Comparison of ENCODE assay signal across 20 mouse cellular contexts in genomic region chr9:15103579-15104300, GRCm38 (mm10). TPM values are rescaled to one million over a fixed set of nuclear protein-coding genes. Genes with fewer than 3 reads are reported as not detected.
DNase-seq lines count a peak whose midpoint lies in the region; ATAC-seq and TF ChIP-seq lines count a peak whose summit lies in the region.
"Had no signal": no experiment of that assay in that cellular context is flagged by ENCODE, and none has a peak within 500 bp of the region (broad histone marks: within the 10 kb centered on the region; RNA-seq: fewer than 3 reads in every experiment).

No protein-coding gene starts in this region.

- ATAC-seq in limb, embryonic 13.5 days (ENCODE audit: low FRiP score, low read depth) = 0 out of 2 replicates have a peak, but pooled peaks have one; percentile 46
- peak; percentile 82 for ATAC-seq in CD4-positive, CD25-positive, alpha-beta regulatory T cell, adult 4 months
- ATAC-seq in liver, embryonic 16.5 days (ENCODE audit: low read depth) = 0 out of 2 replicates have a peak, but pooled peaks have one; percentile 13
- ATAC-seq in forebrain, postnatal 0 days = no peak

- WGBS in limb, embryonic 13.5 days = 70% methylated on average over 11 of the region's 11 CpGs
- 73% methylated on average over 11 of the region's 11 CpGs for WGBS in limb, embryonic 10.5 days
- 30% methylated on average over 11 of the region's 11 CpGs for WGBS in liver, embryonic 16.5 days (ENCODE audit: insufficient replicate concordance)
- WGBS in forebrain, postnatal 0 days = 74% methylated on average over 11 of the region's 11 CpGs

- H3K9me3 ChIP-seq in limb, embryonic 13.5 days = no peaks in the 10 kb centered on the region
- H3K9me3 ChIP-seq in limb, embryonic 10.5 days (replicated peaks) = no peaks in the 10 kb centered on the region
- H3K9me3 ChIP-seq in liver, embryonic 16.5 days (replicated peaks; ENCODE audit: control insufficient read depth, low read length) = no peaks in the 10 kb centered on the region
- no peaks in the 10 kb centered on the region for H3K9me3 ChIP-seq in forebrain, postnatal 0 days (ENCODE audit: low read length)
- H3K9me3 ChIP-seq: embryonic facial prominence, embryonic 15.5 days; heart, embryonic 15.5 days; hindbrain, embryonic 13.5 days had no signal

- H3K36me3 ChIP-seq in limb, embryonic 13.5 days = no peaks in the 10 kb centered on the region
- no peaks in the 10 kb centered on the region for H3K36me3 ChIP-seq in limb, embryonic 10.5 days
- no peaks in the 10 kb centered on the region for H3K36me3 ChIP-seq in liver, embryonic 16.5 days (ENCODE audit: control insufficient read depth, insufficient read depth)
- H3K36me3 ChIP-seq in forebrain, postnatal 0 days (ENCODE audit: insufficient read depth) = no peaks in the 10 kb centered on the region
- H3K36me3 ChIP-seq: embryonic facial prominence, embryonic 15.5 days; heart, embryonic 15.5 days; hindbrain, embryonic 13.5 days had no signal

- DNase-seq in limb, embryonic 10.5 days (ENCODE audit: low spot score) = no peak
- peak; percentile 45 for DNase-seq in adrenal gland, postnatal 14 days
- no peak for DNase-seq in right cerebral cortex, adult 18-20 months
- no peak for DNase-seq in forebrain, postnatal 0 days
- DNase-seq in right cerebral cortex, adult 2 months (ENCODE audit: low spot score in 2 of 2) = no peak
- DNase-seq: gastrocnemius, postnatal 14 days; kidney, adult 18-20 months; kidney, postnatal 4 days; lung, postnatal 10 days; midbrain, embryonic 14.5 days had no signal

- H3K9ac ChIP-seq in limb, embryonic 13.5 days = no peak overlapping the region
- no peak overlapping the region for H3K9ac ChIP-seq in liver, embryonic 16.5 days (ENCODE audit: low read depth, low read length)
- H3K9ac ChIP-seq in forebrain, postnatal 0 days = no peak overlapping the region
- H3K9ac ChIP-seq: embryonic facial prominence, embryonic 15.5 days; heart, embryonic 15.5 days; hindbrain, embryonic 13.5 days had no signal

- no peaks in the 10 kb centered on the region for H3K27me3 ChIP-seq in limb, embryonic 13.5 days
- H3K27me3 ChIP-seq in limb, embryonic 10.5 days (ENCODE audit: low read depth, poor library complexity, severe bottlenecking) = no peaks in the 10 kb centered on the region
- no peaks in the 10 kb centered on the region for H3K27me3 ChIP-seq in liver, embryonic 16.5 days (ENCODE audit: control insufficient read depth, insufficient read depth, low read depth, low read length)
- H3K27me3 ChIP-seq in forebrain, postnatal 0 days (ENCODE audit: insufficient read depth, low read length) = no peaks in the 10 kb centered on the region
- H3K27me3 ChIP-seq: embryonic facial prominence, embryonic 15.5 days; heart, embryonic 15.5 days; hindbrain, embryonic 13.5 days had no signal

- no peak overlapping the region for H3K27ac ChIP-seq in limb, embryonic 13.5 days
- H3K27ac ChIP-seq in limb, embryonic 10.5 days = no peak overlapping the region
- no peak overlapping the region for H3K27ac ChIP-seq in liver, embryonic 16.5 days (ENCODE audit: low read length)
- H3K27ac ChIP-seq in forebrain, postnatal 0 days (ENCODE audit: low read depth, low read length) = no peak overlapping the region
- H3K27ac ChIP-seq: embryonic facial prominence, embryonic 15.5 days; heart, embryonic 15.5 days; hindbrain, embryonic 13.5 days had no signal

- TF ChIP-seq CTCF in forebrain, postnatal 0 days (IDR thresholded peaks at IDR 0.05; ENCODE audit: low read depth) = no peak

- H3K4me1 ChIP-seq in limb, embryonic 13.5 days = no peaks in the 10 kb centered on the region
- H3K4me1 ChIP-seq in limb, embryonic 10.5 days = no peaks in the 10 kb centered on the region
- H3K4me1 ChIP-seq in liver, embryonic 16.5 days (ENCODE audit: control insufficient read depth, low read depth, low read length) = peaks cover 2% of the 10 kb centered on the region
- H3K4me1 ChIP-seq in forebrain, postnatal 0 days (ENCODE audit: insufficient read depth) = no peaks in the 10 kb centered on the region
- H3K4me1 ChIP-seq: embryonic facial prominence, embryonic 15.5 days; hindbrain, embryonic 13.5 days had no signal

- H3K4me2 ChIP-seq in limb, embryonic 13.5 days (replicated peaks) = no peak overlapping the region
- no peak overlapping the region for H3K4me2 ChIP-seq in liver, embryonic 16.5 days (ENCODE audit: low read depth, low read length)
- H3K4me2 ChIP-seq in forebrain, postnatal 0 days (ENCODE audit: low read depth) = no peak overlapping the region
- H3K4me2 ChIP-seq: embryonic facial prominence, embryonic 15.5 days; heart, embryonic 15.5 days; hindbrain, embryonic 13.5 days had no signal

- H3K4me3 ChIP-seq in limb, embryonic 13.5 days = no peak overlapping the region
- H3K4me3 ChIP-seq in limb, embryonic 10.5 days = no peak overlapping the region
- H3K4me3 ChIP-seq in liver, embryonic 16.5 days (ENCODE audit: low read depth, low read length) = no peak overlapping the region
- no peak overlapping the region for H3K4me3 ChIP-seq in forebrain, postnatal 0 days (ENCODE audit: low read depth, low read length)
- H3K4me3 ChIP-seq: embryonic facial prominence, embryonic 15.5 days; heart, embryonic 15.5 days; hindbrain, embryonic 13.5 days had no signal

RNA-seq across cellular contexts. Expression of gene Hephl1, which starts 8.2 kb away (rescaled TPM):
- not detected in 2 replicates for polyA plus RNA-seq in limb, embryonic 13.5 days (2015; fragmentation: Nextera tagmentation; extraction: Ambion mirVana)
- not detected in 2 replicates for polyA plus RNA-seq in limb, embryonic 10.5 days (2016; fragmentation: Nextera tagmentation; extraction: Ambion mirVana)
- polyA plus RNA-seq in CD4-positive, CD25-positive, alpha-beta regulatory T cell, adult 4 months (2017; shearing (Covaris generic)) = not detected
- total RNA-seq in adrenal gland, postnatal 14 days (2021) = 0.07 TPM in 1 of 2 replicates, not detected in the other
- not detected in 2 replicates for polyA plus RNA-seq in liver, embryonic 16.5 days (2015; fragmentation: Nextera tagmentation; extraction: Ambion mirVana)
- not detected in 2 replicates for total RNA-seq in forebrain, postnatal 0 days (2014; rRNA removed)
- 0.04 TPM in 1 of 2 replicates, not detected in the other for polyA plus RNA-seq in forebrain, postnatal 0 days (2015; fragmentation: Nextera tagmentation; extraction: Ambion mirVana)
- total RNA-seq: left cerebral cortex, adult 18-20 months had no signal
- polyA plus RNA-seq: cortical plate, adult 2 months; hindbrain, embryonic 13.5 days; midbrain, embryonic 14.5 days; neural tube, embryonic 11.5 days; thymus, postnatal 0 days had no signal

RNA-seq across cellular contexts. Expression of gene Panx1, which starts 58.5 kb away (rescaled TPM):
- 46.2 and 49.8 TPM in 2 replicates for polyA plus RNA-seq in limb, embryonic 13.5 days (2015; fragmentation: Nextera tagmentation; extraction: Ambion mirVana)
- polyA plus RNA-seq in limb, embryonic 10.5 days (2016; fragmentation: Nextera tagmentation; extraction: Ambion mirVana) = 68.8 and 80.7 TPM in 2 replicates
- polyA plus RNA-seq in CD4-positive, CD25-positive, alpha-beta regulatory T cell, adult 4 months (2017; shearing (Covaris generic)) = 10 to 100 TPM; 16.1 to 23.4 TPM
- 9.4 and 12.7 TPM in 2 replicates for total RNA-seq in adrenal gland, postnatal 14 days (2021)
- 2.9 and 3.3 TPM in 2 replicates for polyA plus RNA-seq in liver, embryonic 16.5 days (2015; fragmentation: Nextera tagmentation; extraction: Ambion mirVana)
- total RNA-seq in forebrain, postnatal 0 days (2014; rRNA removed) = 112 and 125 TPM in 2 replicates
- polyA plus RNA-seq in forebrain, postnatal 0 days (2015; fragmentation: Nextera tagmentation; extraction: Ambion mirVana) = 135 and 168 TPM in 2 replicates
